Mouse (Mus musculus): ENCODE measurements around the gene Msl2. TPM values are rescaled to one million over a fixed set of nuclear protein-coding genes. Genes with fewer than 3 reads are reported as not detected.

Gene Msl2
- polyA plus RNA-seq, 1 experiment from 2014 or later: 6.2 TPM

- Histone ChIP-seq H3K9me3 (ENCODE audit: control insufficient read depth, low read length) (no peaks in the 10 kb centered on the region), H3K27ac (replicated peaks; ENCODE audit: low read depth, low read length) (no peak overlapping the region), H3K27me3 (replicated peaks; ENCODE audit: control insufficient read depth, insufficient read depth, low read length) (no peaks in the 10 kb centered on the region), H3K36me3 (ENCODE audit: control insufficient read depth, insufficient read depth, low read length) (no peaks in the 10 kb centered on the region), H3K9ac (ENCODE audit: low read depth, low read length) (no peak overlapping the region), H3K4me2 (ENCODE audit: low read depth, low read length) (no peak overlapping the region), H3K4me1 (ENCODE audit: control insufficient read depth, insufficient read depth, low read length) (peaks cover 4% of the 10 kb centered on the region; the same call in 1 of the 2 replicates), H3K4me3 (ENCODE audit: low read depth, low read length) (no peak overlapping the region)
- WGBS: 78% methylated on average over 9 of the region's 9 CpGs
- ATAC-seq (ENCODE audit: low read depth) (no peak), DNase-seq (ENCODE audit: low spot score) (no peak)
Observed at GRCm38 (mm10) chr9:101042249-101042648, 31.7 kb upstream of the Msl2 start.

GRCm38 (mm10) chr9:101045710-101046338 is 28.1 kb upstream of the Msl2 start:
- WGBS: 68% methylated on average over 15 of the region's 15 CpGs
- H3K4me2 ChIP-seq (ENCODE audit: low read depth, low read length): no peak overlapping the region
- H3K36me3 ChIP-seq (ENCODE audit: control insufficient read depth, insufficient read depth, low read length): no peaks in the 10 kb centered on the region

DNA sequence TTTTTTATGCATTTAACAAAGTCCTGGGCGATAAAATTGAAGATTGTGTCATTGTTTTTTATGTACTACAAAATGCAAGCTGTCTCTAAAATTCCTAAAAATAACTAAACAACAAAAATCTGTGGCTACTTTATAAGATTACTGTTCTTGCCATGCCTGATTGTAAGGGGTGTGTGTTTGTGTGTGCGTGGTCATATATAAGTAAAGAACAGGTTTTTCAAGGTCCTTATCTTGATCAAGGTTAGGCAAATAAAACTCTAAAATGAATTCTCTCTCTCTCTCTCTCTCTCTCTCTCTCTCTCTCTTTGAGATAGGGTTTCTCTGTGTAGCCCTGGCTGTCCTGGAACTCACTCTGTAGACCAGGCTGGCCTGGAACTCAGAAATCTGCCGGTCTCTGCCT is 21.9 kb upstream of the Msl2 start:
- Histone ChIP-seq H3K27ac (replicated peaks; ENCODE audit: low read depth, low read length) (no peak overlapping the region), H3K4me2 (ENCODE audit: low read depth, low read length) (no peak overlapping the region), H3K4me1 (ENCODE audit: control insufficient read depth, insufficient read depth, low read length) (no peaks in the 10 kb centered on the region), H3K9me3 (ENCODE audit: control insufficient read depth, low read length) (no peaks in the 10 kb centered on the region), H3K36me3 (ENCODE audit: control insufficient read depth, insufficient read depth, low read length) (no peaks in the 10 kb centered on the region), H3K4me3 (ENCODE audit: low read depth, low read length) (no peak overlapping the region), H3K9ac (ENCODE audit: low read depth, low read length) (no peak overlapping the region), H3K27me3 (replicated peaks; ENCODE audit: control insufficient read depth, insufficient read depth, low read length) (no peaks in the 10 kb centered on the region)
- 88% methylated on average over 3 of the region's 3 CpGs for WGBS
- ATAC-seq (ENCODE audit: low read depth): no peak
- no peak for DNase-seq (ENCODE audit: low spot score)

More at GRCm38 (mm10) chr9:101045710-101046338, 28.1 kb upstream of the Msl2 start:
- no peak overlapping the region for H3K4me3 ChIP-seq (ENCODE audit: low read depth, low read length)
- ATAC-seq (ENCODE audit: low read depth) (no peak), DNase-seq (ENCODE audit: low spot score) (no peak)
- H3K27ac ChIP-seq (replicated peaks; ENCODE audit: low read depth, low read length): no peak overlapping the region
- H3K4me1 ChIP-seq (ENCODE audit: control insufficient read depth, insufficient read depth, low read length): no peaks in the 10 kb centered on the region
- H3K9me3 ChIP-seq (ENCODE audit: control insufficient read depth, low read length): no peaks in the 10 kb centered on the region
- no peak overlapping the region for H3K9ac ChIP-seq (ENCODE audit: low read depth, low read length)
- H3K27me3 ChIP-seq (replicated peaks; ENCODE audit: control insufficient read depth, insufficient read depth, low read length): no peaks in the 10 kb centered on the region

DNA sequence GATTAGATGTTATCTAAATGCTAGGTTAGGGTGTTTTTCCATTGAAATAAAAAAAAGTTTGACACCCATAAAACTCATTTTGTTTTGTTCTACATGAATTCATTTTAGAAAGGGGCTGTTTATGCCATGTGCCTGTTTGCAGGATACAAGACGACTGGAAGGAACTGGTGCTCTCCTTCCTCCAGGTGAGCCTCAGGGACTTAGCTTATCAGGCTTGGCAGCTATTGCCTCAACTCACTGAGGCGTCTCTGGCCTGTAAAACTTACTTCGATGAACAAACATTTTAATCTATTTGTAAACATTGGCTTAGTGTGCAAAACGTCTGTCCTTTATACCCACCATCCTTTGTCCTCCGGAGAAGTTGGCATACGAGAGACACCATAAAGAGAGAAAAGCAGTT is 21.2 kb upstream of the Msl2 start:
- H3K9ac ChIP-seq (ENCODE audit: low read depth, low read length): no peak overlapping the region
- no peak for ATAC-seq (ENCODE audit: low read depth)
- H3K9me3 ChIP-seq (ENCODE audit: control insufficient read depth, low read length): no peaks in the 10 kb centered on the region
- no peaks in the 10 kb centered on the region for H3K27me3 ChIP-seq (replicated peaks; ENCODE audit: control insufficient read depth, insufficient read depth, low read length)
- WGBS: 69% methylated on average over 6 of the region's 6 CpGs
- no peak overlapping the region for H3K4me2 ChIP-seq (ENCODE audit: low read depth, low read length)
- H3K4me1 ChIP-seq (ENCODE audit: control insufficient read depth, insufficient read depth, low read length): no peaks in the 10 kb centered on the region
- no peak for DNase-seq (ENCODE audit: low spot score)
- no peak overlapping the region for H3K27ac ChIP-seq (replicated peaks; ENCODE audit: low read depth, low read length)
- no peak overlapping the region for H3K4me3 ChIP-seq (ENCODE audit: low read depth, low read length)
- no peaks in the 10 kb centered on the region for H3K36me3 ChIP-seq (ENCODE audit: control insufficient read depth, insufficient read depth, low read length)

- 64% methylated on average over 14 of the region's 14 CpGs for WGBS
- no peak overlapping the region for H3K27ac ChIP-seq (replicated peaks; ENCODE audit: low read depth, low read length)
- H3K27me3 ChIP-seq (replicated peaks; ENCODE audit: control insufficient read depth, insufficient read depth, low read length): no peaks in the 10 kb centered on the region
- H3K4me2 ChIP-seq (ENCODE audit: low read depth, low read length): no peak overlapping the region
- H3K9ac ChIP-seq (ENCODE audit: low read depth, low read length): no peak overlapping the region
- no peaks in the 10 kb centered on the region for H3K9me3 ChIP-seq (ENCODE audit: control insufficient read depth, low read length)
- H3K4me1 ChIP-seq (ENCODE audit: control insufficient read depth, insufficient read depth, low read length): no peaks in the 10 kb centered on the region
- no peaks in the 10 kb centered on the region for H3K36me3 ChIP-seq (ENCODE audit: control insufficient read depth, insufficient read depth, low read length)
- no peak overlapping the region for H3K4me3 ChIP-seq (ENCODE audit: low read depth, low read length)
- no peak for DNase-seq (ENCODE audit: low spot score)
- ATAC-seq (ENCODE audit: low read depth): no peak
Observed at GRCm38 (mm10) chr9:101053279-101053678, 20.6 kb upstream of the Msl2 start.

GRCm38 (mm10) chr9:101057156-101057555 is 16.7 kb upstream of the Msl2 start:
- H3K4me2 ChIP-seq (ENCODE audit: low read depth, low read length): no peak overlapping the region
- no peaks in the 10 kb centered on the region for H3K27me3 ChIP-seq (replicated peaks; ENCODE audit: control insufficient read depth, insufficient read depth, low read length)
- H3K9me3 ChIP-seq (ENCODE audit: control insufficient read depth, low read length): no peaks in the 10 kb centered on the region
- WGBS: 89% methylated on average over 4 of the region's 4 CpGs
- DNase-seq (ENCODE audit: low spot score) (no peak), ATAC-seq (ENCODE audit: low read depth) (no peak)
- no peaks in the 10 kb centered on the region for H3K36me3 ChIP-seq (ENCODE audit: control insufficient read depth, insufficient read depth, low read length)
- H3K27ac ChIP-seq (replicated peaks; ENCODE audit: low read depth, low read length): no peak overlapping the region
- H3K9ac ChIP-seq (ENCODE audit: low read depth, low read length): no peak overlapping the region
- H3K4me3 ChIP-seq (ENCODE audit: low read depth, low read length): no peak overlapping the region
- no peaks in the 10 kb centered on the region for H3K4me1 ChIP-seq (ENCODE audit: control insufficient read depth, insufficient read depth, low read length)

- Histone ChIP-seq H3K9me3 (ENCODE audit: control insufficient read depth, low read length) (no peaks in the 10 kb centered on the region), H3K4me2 (ENCODE audit: low read depth, low read length) (no peak overlapping the region), H3K27ac (replicated peaks; ENCODE audit: low read depth, low read length) (no peak overlapping the region), H3K27me3 (replicated peaks; ENCODE audit: control insufficient read depth, insufficient read depth, low read length) (no peaks in the 10 kb centered on the region), H3K9ac (ENCODE audit: low read depth, low read length) (no peak overlapping the region), H3K36me3 (ENCODE audit: control insufficient read depth, insufficient read depth, low read length) (no peaks in the 10 kb centered on the region), H3K4me1 (ENCODE audit: control insufficient read depth, insufficient read depth, low read length) (no peaks in the 10 kb centered on the region), H3K4me3 (ENCODE audit: low read depth, low read length) (no peak overlapping the region)
- no peak for DNase-seq (ENCODE audit: low spot score)
- ATAC-seq (ENCODE audit: low read depth): no peak
- WGBS: 53% methylated on average over 11 of the region's 11 CpGs
Observed at GRCm38 (mm10) chr9:101061035-101061434, 12.9 kb upstream of the Msl2 start.

- no peak overlapping the region for H3K4me3 ChIP-seq (ENCODE audit: low read depth, low read length)
- H3K4me1 ChIP-seq (ENCODE audit: control insufficient read depth, insufficient read depth, low read length): no peaks in the 10 kb centered on the region
- no peak overlapping the region for H3K9ac ChIP-seq (ENCODE audit: low read depth, low read length)
- H3K36me3 ChIP-seq (ENCODE audit: control insufficient read depth, insufficient read depth, low read length): no peaks in the 10 kb centered on the region
- 62% methylated on average over 6 of the region's 6 CpGs for WGBS
- no peak overlapping the region for H3K4me2 ChIP-seq (ENCODE audit: low read depth, low read length)
- H3K27me3 ChIP-seq (replicated peaks; ENCODE audit: control insufficient read depth, insufficient read depth, low read length): no peaks in the 10 kb centered on the region
- DNase-seq (ENCODE audit: low spot score): no peak
- H3K27ac ChIP-seq (replicated peaks; ENCODE audit: low read depth, low read length): no peak overlapping the region
- no peak for ATAC-seq (ENCODE audit: low read depth)
- H3K9me3 ChIP-seq (ENCODE audit: control insufficient read depth, low read length): no peaks in the 10 kb centered on the region
Observed at GRCm38 (mm10) chr9:101062253-101062780, 11.6 kb upstream of the Msl2 start.

- DNase-seq (ENCODE audit: low spot score) (peak; percentile 33), ATAC-seq (ENCODE audit: low read depth) (no peak)
- Histone ChIP-seq H3K4me2 (ENCODE audit: low read depth, low read length) (no peak overlapping the region), H3K36me3 (ENCODE audit: control insufficient read depth, insufficient read depth, low read length) (no peaks in the 10 kb centered on the region), H3K27me3 (replicated peaks; ENCODE audit: control insufficient read depth, insufficient read depth, low read length) (no peaks in the 10 kb centered on the region), H3K9me3 (ENCODE audit: control insufficient read depth, low read length) (peaks cover 4% of the 10 kb centered on the region; the same call in 1 of the 2 replicates), H3K4me1 (ENCODE audit: control insufficient read depth, insufficient read depth, low read length) (no peaks in the 10 kb centered on the region), H3K27ac (replicated peaks; ENCODE audit: low read depth, low read length) (no peak overlapping the region), H3K4me3 (ENCODE audit: low read depth, low read length) (no peak overlapping the region), H3K9ac (ENCODE audit: low read depth, low read length) (no peak overlapping the region)
- 70% methylated on average over 3 of the region's 3 CpGs for WGBS
Observed at GRCm38 (mm10) chr9:101065076-101065602, 8.8 kb upstream of the Msl2 start.

Data from embryonic facial prominence, embryonic 14.5 days (tissue).